Mouse (Mus musculus) lung, postnatal 4 days (tissue): Measurements from ENCODE around the gene Mtr.
A peak's percentile ranks its signal among the peaks of the same experiment; 100 is the strongest.

ENCODE experiments used
- DNase-seq, 2 experiments: peaks; one replicate each; pipeline ENCODE4 v3.0.0; 2021

Mtr gene

DNA sequence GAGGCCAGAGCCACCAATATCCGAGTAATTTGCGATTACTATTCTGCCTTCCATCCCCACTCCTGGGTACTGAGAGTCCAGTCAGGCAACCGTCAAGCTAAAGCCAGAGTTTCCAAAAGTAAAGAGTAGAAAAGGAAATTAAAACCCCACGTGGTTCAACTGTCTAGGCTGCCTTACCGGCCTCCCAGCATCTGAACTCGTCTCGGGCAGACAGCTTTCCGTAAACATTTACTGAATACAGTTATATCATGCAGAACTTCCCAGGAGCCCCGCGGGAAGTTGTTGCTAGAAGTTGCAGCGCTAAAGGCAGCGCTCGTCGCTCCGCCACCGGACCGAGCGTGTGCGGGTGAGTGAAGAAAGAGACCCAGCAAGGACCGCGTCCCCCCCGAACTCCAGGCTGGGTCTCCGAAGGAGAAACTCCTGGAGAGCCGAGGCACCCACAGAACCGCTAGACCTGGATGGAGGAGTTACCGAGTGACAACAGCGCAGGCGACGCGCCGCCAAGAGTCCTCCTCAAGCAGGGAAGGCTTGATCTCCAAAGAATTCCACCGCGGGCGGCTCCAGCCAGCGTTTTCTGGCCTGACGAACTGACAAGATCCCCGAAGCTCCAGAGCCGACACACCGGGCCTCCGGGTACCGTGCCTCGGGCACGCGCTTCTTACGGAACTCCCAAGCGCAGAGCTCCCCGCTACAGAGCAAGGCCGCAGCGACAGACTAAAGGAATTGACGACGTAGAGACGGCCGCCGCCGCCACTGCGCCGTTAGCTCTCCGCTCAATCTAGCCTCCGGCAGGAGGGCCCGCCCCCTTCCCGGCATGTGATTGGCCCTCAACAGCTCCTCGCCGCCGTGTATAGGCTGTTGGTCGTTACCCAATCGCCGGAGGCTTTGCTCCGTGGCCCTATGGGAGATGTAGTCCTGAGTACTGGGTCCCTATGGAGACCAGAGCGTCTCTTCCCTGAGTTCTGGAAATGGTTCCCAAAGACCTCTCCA lies at the start of gene Mtr:
Mtr (minus strand) TSS at position 723 of the 990 bp plus-strand sequence.
- peak; percentile 95 to 97 for DNase-seq

DNA sequence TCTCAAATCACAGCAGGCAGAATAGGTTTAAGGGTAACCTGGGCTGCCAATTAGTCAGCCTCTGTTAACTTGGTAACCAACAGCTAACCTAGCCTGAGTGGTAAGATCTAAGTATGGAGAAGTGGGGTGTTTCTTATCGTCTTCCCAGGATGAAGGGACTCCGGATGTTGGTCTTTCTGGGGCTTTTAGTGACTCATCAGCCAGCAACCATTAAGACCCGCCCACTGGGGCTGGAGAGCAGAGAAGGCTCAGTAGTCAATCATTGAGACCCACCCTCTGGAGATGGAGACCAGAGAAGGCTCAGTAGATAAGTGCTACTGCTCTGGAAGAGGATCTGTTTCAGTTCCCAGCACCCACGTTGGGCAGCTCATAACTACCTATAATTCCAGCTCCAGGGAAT lies 49.4 kb upstream of the Mtr start:
- no peak for DNase-seq

DNA sequence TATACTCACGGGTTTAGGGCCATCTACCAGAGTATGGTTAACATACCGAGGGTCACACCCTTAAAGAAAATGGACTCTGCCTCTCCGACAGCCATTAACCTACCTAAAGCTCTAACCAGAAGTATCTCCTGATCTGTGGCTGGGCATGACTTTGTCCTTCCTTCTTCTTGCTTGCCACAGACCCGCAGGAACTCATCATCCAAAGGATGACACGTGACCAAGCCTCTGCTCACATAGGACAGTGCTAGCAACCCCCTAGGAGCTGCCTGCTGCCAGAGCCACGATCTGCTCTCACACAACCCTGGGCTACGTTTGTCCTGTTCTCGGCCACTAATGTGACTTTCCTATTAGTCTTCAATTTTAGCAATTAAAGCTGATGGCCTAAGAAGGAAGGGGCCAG lies 47.6 kb upstream of the Mtr start:
- no peak for DNase-seq

DNA sequence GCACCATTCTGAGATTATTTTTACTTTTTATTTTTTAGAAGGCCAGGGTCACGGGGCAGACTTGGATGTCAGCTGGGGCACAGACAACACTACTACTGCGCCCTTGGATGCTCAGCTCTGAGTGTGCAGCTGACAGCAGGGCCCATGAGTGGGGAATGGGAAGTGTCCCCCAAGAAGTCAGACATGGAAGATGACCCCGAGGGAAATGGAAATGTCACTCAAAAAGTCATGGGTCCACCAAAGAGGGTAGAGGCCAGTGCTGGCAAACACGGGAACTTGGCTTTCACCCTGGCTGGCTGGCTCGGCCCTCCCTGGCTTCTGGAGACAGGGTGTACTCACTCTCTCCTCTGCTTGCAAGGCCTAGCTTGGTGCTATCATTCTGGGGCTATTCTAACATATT lies 47.1 kb upstream of the Mtr start:
- no peak for DNase-seq

DNA sequence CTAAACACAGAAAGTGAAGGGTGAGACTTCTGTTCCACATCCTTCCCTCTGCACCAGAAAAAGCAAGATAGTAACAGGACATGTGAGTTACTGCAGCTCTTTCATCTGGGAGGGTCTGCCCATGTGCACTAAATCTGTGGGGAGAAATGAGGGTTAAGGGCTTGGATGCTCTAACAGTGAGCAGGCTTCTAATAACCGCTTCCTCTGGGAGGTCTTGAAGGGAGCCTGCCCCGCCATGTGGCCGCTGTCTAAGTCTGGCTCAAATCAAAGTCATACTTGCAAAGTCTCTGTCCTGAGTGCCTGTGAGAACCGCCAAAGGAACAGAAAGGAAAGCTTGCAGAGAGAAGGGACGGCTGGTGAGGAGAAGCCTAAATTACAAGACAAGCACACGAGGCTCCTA lies 39.9 kb upstream of the Mtr start:
- DNase-seq, result no peak

DNA sequence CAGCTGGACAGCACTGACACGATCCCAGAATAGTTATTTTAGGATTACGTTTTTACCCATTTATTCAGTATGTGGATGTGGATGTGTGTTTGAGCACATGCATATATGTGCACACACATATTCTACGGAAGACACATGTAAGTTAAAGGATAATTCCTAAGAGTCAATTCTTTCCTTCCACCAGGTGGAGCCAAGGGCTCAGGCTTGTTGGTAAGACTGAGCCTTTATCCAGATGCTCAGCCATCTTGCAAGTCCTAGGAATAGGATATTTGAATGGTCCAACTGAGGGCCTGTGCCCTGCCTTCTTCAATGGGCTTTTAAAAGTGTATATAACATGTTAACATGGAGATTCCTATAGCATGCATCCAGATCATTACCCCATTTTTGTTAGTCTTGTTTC lies 38.8 kb upstream of the Mtr start:
- DNase-seq, result no peak

DNA sequence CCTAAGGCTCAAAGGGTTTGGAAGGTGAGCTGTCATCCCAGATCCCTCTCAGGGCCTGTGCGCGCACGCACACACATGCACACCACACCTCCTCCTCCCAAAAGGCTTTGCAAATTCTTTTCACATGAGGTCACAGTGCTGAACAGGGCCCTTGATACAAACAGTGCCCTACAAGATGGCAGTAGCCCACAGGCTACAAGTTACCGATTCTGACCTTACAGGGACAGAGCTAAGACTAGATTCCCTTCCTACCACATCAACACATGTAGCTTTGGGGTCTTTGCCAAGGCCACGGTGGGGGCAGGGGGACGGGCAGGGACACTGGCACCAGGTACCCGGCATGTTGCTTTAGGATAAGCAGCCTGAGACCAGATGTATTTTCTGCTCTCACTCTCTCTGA lies 35.9 kb upstream of the Mtr start:
- no peak for DNase-seq

DNA sequence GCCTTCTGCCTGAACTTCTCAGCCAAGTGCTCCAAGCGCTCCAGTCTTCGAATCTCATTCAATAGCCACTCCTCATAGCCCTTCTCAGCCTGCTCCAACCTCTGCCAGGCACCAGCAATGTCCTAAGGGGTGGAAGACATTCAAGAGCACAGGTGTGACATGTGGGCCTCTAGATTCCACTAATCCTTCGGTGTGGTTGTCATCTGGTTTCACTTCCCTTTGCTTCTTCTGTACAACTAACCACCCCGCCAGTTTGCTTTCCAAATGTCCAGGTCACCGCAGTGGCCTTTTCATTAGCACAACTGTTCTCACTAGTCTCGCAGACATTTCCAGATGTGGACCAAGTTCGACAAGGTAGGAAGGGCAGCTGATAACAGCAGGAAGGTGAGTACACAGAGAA lies 32.8 kb upstream of the Mtr start:
- no peak for DNase-seq

DNA sequence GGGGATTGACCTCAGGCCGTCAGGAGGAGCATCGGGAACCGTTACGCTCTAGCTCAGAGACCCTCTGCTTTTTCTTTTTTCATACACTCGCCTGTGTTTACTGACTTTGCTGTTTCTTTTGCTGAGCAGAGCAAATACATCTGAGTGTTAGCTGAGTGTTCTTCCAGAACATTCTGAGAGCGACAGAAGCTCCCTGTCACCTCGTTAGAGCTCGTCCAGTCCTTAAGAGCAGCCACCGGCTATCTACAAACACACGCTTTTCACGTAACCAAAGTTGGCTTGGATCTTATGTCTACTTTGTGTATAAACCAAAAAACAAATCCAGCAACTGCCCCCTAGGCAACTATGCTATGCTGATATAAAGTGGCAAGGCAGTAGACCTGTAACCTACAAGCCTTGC lies 26.6 kb upstream of the Mtr start:
- peak in 1 of 2 experiments; percentile 31 for DNase-seq

DNA sequence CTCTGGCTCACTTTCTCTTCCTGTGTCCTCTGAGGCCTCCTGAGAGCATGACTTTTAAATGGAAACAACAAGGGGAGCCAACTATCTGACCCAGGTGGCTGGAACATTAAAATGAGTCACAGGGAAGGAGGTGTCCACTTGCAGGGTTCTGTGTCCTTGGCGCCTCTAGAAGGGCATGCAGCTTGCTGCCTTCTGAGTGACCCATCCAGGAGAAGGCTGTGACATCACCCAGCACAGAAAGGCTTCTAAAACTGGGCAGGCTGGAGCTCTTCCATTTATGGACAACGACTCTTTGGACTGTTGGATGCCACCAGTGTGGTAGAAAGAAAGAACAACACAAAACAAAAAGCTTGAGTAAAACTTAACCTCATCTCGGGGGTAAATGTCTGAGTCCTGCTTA lies 25.9 kb upstream of the Mtr start:
- no peak for DNase-seq

DNA sequence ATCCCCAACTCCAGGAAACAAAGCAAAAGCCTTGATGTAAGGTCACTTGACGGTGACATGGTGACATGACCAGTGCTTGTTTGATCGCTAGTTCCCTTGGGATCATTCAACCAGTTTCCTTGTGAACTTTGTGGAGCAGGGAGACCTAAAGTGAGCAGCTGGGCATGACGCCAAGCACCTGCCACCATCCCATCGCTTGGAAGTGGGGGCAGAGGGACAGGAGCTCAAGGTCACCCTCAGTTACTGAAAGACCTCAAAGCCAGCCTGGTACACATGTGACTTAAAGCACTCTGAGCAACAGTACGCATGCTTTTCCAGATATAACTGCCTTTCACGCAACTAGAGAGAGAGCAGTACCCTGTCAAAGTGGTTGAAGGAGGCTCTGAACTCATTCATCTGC lies 16.8 kb upstream of the Mtr start:
- no peak for DNase-seq

DNA sequence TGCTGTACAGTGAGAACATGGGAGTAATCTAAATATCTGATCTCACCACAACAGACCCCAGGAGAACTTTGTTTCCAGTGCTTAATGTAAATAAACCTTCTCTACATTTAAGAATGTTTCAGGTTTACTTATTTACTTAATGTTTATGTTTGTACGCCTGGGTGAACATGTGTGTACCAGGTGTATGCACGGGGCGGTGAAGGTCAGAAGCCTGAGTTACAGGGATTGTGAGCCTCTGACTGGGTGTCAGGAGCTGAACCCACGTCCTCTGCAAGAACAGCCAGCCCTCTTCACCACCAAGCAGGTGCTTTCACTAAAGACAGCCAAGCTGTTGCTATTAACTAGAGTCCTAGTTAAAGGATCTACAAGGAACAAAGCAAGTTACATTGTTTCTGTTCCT lies 16.3 kb upstream of the Mtr start:
- DNase-seq, result no peak

DNA sequence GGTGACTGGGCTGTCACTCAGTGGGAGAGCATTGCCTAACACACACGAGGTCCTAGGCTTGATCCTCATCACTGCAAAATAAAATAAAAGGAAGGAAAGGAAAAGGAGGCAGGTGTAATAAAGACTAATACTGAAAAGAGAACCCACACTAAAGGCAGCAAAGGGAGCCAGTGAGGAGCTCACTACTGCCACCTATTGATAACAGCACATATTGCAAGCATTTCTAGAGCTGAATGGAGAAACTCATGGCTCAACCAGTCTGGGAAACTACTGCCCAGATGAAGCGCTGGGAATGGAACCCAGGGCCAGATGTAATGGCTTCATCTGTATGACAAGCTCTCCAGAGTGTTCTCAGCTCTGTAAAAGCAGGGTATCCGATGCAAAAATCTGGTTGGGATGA lies 15.0 kb upstream of the Mtr start:
- DNase-seq, result peak in 1 of 2 experiments; percentile 44

DNA sequence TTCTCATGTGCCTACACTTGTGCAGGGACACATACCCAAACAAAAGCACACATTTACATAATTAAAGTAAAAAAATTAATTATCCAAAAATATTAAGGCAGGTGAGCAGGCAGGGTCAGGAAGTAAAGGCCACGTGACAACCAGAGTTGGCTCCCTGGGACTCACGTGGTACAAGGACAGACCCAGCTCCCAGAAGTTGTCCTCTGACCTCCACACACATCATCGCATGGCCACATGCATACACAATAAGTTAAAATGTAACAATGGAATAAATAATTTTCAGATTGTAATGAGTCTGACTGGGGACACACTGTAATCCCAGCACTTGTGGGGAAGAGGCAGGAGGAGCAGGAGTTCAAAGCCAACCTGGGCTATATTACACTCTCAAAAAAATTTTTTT lies 10.1 kb upstream of the Mtr start:
- DNase-seq, result no peak

DNA sequence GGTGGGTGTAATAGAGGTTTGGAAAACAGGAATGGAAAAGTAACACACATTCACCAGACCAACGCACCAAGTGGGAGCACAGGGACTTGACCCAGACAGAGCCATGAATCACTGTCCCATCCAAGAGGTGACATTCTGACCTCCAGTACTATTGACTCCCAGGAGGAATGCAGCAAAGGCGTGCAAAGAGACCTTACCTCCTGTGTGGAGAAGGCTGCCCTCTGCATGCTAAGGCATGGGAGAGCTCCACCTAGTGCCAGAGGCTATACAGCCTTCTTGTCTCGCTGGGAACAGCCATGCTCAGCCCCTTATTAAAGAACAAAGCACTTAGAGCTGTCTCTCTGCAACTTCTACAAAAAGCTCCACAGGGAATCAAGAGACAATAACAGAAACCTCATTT lies 9.2 kb upstream of the Mtr start:
- DNase-seq, result no peak

DNA sequence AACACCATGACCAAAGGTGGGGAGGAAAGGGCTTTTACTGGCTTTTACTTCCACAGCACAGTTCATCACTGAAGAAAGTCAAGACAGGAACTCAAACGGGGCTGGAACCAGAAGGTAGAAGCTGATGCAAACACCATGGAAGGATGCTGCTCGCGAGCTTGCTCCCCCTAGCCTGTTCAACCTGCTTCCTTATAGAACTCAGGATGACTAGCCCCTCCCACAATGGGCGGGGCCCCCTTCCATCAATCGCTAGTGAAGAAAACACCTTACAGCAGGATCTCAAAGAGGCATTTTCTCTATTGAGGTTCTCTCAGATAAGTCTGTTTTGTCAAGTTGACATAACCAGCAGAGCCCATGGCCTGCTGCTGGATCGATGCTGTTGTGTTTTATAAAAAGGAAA lies 6.1 kb upstream of the Mtr start:
- no peak for DNase-seq

DNA sequence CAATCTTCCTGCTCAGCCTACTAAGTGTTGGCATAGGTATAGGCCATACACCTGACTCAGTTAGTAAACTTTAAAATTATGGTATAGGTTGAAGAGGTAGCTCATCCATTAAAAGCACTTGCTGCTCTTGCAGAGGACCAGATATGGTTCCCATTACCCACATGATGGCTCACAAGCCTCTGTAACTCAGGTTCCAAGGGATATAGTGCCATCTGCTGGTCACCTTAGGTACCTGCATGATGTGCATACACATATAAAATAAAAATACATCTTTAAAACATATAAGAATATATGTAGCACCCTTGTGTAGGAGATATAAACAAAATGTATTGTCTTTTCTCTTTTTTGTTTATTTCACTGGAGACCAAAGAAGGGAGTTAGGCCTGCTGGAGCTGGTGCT lies 3.6 kb upstream of the Mtr start:
- no peak for DNase-seq

DNA sequence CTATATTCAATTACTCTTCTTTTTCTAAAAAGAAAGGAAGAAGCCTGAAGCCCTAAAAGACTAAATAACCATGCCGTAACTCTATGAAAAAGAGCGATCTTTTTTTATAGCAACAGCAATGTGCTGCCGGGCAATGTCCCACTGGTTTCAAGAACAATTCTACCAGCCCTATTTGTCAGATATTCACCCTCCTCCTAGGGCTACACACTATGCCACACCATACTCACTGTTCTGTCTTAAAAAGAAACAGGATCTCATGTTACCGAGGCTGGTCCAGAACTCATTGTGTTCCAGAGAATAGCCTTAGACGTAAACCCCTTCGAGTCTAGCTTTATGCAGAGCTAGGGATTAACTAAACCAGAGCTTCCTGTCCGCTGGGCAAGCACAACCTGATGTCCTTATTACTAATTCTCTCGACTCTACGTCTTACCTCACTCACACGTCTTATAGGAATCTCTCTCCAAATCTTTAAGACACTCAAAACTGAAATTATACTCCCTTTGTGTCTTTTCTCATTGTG lies 982 bp downstream of the Mtr start:
- no peak for DNase-seq

DNA sequence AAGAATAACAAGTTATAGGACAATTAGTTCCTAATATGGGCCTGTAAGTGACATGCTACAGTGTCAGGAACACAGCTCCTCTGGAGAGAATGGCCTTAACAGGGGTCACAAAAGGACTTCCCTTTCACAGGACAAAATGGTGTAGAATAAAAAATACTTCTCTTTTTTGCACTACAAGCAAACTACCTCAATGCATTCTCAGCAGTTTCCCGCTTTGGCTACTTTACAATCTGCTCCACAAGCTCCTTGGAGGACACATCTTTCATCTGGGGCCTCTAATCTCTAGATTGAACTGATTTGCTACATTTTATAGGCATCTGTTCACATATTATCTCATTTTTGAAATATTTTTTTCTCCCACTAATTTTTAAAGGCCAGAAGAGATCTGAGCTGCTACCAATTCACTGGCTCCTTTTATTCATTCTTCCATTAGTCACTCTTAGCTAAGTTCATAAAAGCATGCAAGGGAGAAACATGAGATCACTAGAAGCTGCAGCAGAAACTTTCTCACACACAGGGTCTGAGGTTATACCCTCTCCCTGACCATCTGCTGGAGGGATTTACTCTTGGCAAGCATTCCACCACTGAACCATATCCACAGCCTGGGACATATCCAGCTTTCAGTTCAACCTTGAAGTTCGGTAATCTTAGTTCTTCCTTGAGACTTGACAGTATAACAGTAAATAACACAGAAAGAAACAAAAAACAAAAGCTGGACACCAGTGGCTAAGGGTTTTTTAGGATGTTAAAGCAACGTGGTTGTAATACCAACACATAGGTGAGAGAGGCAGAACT lies 1.8 kb downstream of the Mtr start:
- no peak for DNase-seq

DNA sequence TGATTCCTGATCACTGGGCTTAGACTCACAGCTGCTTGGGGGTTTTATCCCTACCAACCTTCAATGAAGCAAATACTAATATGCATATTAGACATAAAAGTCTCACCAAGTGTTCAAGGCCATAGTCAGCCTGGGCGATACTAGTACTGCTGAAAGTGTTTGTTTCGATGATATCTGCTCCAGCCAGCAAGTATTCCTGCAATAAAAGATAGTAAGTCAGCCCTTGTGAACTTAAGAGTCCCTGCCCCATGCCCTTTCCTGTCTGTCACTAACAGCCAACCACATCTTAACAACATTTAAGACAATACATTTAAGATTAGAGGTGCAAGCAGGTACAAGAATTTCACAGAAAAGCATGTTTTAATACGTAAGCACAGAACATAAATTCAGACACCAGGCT lies 7.4 kb downstream of the Mtr start:
- no peak for DNase-seq

DNA sequence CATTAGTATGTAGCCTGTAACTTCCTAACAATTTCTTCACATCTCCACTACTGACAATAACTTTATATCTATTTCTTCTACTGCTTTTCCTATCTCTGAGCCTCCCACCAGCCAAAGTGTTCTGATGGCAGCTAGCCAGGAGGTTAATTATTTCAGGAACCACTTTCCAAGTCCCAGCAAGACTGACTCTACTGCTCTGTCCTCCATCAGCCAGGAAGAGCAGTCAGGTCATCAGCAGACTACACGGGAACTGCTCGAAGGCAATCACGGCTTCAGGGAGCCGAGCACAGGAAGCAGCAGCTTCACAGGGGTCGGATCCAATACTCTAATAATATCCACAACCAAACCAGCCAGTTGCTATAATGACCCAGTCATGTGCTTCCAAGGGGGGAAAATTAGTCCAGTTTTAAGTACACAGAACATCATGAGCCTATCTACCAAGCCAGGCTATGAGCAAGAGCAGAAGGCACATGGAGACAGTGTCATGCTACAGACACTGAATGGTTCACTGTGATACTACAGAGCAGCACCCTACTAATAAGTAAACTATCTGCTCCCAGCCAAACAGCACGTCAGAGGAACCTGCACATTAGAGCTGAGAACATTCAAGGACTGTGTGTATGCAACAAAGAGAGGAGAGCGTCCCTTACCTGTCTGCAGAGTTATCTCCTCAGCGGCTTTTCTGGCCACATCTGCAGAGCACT lies 8.6 kb downstream of the Mtr start:
- DNase-seq, result no peak

DNA sequence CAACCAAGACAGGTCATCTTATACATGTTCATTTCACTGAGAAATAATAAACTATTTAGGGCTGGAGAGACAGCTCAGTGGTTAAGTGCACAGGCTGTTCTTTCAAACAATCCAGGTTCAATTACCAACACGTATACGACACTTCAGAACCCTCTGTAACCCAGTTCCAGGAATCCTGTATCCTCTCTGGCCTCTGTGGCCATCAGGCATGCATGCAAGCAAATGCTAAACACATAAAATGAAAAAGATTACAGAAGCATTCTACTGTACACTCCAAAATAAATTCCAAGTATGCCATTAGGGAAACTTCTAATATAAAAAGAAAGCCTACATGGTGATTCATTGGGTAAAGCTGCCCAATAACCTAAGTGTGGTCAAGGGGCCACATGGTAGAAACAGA lies 12.0 kb downstream of the Mtr start:
- no peak for DNase-seq

DNA sequence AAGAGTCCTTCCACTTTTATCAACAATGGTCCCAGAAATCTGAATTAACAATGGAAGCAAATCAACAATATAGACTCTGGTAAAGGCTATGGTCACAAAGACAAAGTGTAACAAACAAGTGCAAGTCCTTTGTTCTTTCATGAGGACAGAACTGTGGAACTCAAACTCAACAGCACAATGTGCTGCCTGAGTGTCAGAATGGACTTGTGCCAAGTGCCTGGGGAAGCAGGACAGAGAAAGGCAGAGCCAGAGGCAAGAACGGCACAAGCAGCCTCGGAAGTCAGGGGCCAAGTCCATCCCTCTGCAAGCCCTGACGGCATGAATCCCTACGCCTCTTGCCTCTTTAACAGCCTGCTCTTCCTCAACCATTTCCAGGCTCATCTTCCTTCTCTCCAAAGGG lies 13.9 kb downstream of the Mtr start:
- DNase-seq, result no peak
